Mouse (Mus musculus) R1 (cell line): Measurements from ENCODE around the gene Cd44.
A peak's percentile ranks its signal among the peaks of the same experiment; 100 is the strongest.

ENCODE experiments used
- DNase-seq: peaks from one replicate; pipeline ENCODE4 v3.0.0-alpha.2; 2018; ENCODE audit warnings: low read depth, low spot score

The Cd44 gene

GRCm38 (mm10) chr2:102900875-102901827 is at the start of gene Cd44:
Gene Cd44 (minus strand): TSS chr2:102901665.
- DNase-seq: peak; percentile 11

- no peak for DNase-seq
Observed at GRCm38 (mm10) chr2:102948481-102948857, 47.0 kb upstream of the Cd44 start.

GRCm38 (mm10) chr2:102947846-102948480 is 46.5 kb upstream of the Cd44 start:
- DNase-seq: no peak

DNA sequence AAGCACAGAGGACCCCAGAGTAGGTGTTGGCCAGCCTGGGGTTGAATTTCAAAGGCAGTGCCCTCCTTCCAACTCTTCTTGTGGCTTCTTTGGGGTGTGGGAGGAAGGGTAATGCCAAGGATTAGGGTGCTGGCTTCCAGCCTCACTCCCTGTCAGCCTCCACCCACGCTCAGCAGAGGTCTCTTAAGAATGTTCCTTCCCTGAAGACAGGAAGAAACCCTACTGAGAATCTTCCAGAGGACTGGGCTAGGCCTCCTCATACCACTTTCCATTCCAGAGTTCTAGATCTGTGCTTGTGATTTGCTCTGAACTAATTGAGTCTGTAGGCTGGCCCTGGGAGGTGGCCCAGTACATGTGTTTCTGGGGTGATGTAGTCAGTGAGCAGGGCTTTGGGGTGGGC is 43.6 kb upstream of the Cd44 start:
- DNase-seq: no peak

- DNase-seq: no peak
Observed at GRCm38 (mm10) chr2:102944415-102945012, 43.0 kb upstream of the Cd44 start.

DNA sequence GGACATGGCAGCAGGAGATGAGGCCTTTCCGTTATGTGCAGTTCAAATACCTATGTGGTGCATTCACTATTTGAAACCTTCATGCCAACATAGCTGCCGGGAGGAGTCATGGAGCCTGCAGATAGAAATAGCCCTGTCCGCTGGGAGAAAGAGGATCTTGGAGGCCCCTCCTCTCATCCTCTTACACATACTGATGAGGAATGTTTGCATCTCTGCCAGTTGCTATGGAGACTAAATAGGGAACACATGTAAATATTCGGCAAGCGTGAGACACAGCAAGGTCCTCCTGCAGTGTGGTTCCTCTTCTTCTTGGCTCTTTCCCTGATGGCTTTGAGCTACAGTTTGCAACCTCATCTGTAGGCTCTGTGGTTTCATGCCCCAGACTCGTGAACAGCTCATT is 42.5 kb upstream of the Cd44 start:
- DNase-seq: peak; percentile 35

DNA sequence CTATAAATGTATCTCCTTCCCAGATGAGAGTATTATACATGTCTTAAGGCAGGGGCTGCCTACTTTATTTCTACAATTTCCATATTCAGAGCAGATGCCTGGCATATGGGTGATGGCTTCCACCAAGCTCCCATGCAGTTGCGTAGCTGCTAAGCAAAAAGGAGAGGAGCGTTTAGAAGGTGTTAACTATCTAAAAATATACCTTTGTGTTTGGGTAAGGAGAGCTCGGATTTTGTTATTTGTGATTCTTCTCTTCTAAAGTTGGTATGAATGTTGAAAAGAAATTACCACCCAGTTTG is 41.3 kb upstream of the Cd44 start:
- DNase-seq: no peak

GRCm38 (mm10) chr2:102941937-102942781 is 40.7 kb upstream of the Cd44 start:
- no peak for DNase-seq

- no peak for DNase-seq
Observed at GRCm38 (mm10) chr2:102940813-102941361, 39.4 kb upstream of the Cd44 start.

- no peak for DNase-seq
Observed at GRCm38 (mm10) chr2:102940158-102940557, 38.7 kb upstream of the Cd44 start.

GRCm38 (mm10) chr2:102936886-102937285 is 35.4 kb upstream of the Cd44 start:
- no peak for DNase-seq

- DNase-seq: no peak
Observed at GRCm38 (mm10) chr2:102934834-102935233, 33.4 kb upstream of the Cd44 start.

- DNase-seq: no peak
Observed at GRCm38 (mm10) chr2:102933787-102934186, 32.3 kb upstream of the Cd44 start.

DNA sequence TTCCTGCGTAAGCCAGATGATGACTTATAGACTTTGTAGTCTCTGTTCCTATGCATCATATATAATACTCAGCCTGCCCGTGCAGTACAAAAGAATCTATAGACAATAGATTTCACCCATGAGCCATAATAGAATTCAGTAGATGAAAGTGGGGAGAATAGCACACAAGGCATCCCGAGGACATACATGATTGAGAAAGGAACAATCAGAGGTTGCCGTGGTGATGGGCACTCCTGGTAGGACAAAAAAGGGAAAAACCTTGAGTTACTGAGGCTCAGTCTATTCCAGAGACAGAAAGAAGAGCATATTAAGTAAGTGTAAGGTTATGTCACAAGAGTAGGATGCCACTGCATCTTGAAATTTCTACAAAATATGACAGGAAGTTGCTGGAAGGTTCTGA is 31.7 kb upstream of the Cd44 start:
- DNase-seq: no peak

- no peak for DNase-seq
Observed at GRCm38 (mm10) chr2:102932667-102933066, 31.2 kb upstream of the Cd44 start.

DNA sequence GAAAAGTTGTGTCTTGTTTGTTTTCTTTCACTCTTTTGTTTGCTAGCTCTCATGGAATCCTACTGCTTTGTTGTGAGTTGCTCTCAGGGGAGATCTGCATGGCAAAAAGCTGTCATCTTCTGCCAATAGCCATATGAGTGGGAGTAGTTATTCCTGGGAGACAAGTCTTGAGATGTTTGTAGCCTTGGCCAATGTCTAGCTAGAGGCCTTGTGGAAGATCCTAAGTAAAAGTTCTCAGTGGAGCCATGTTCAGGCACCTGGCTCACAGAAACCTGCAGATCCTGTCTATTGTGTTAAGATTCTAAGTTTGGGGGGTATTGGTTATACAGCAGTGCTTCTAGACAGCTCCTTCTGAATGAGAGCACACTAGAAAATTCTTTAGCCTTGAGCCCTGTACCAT is 26.7 kb upstream of the Cd44 start:
- no peak for DNase-seq

DNA sequence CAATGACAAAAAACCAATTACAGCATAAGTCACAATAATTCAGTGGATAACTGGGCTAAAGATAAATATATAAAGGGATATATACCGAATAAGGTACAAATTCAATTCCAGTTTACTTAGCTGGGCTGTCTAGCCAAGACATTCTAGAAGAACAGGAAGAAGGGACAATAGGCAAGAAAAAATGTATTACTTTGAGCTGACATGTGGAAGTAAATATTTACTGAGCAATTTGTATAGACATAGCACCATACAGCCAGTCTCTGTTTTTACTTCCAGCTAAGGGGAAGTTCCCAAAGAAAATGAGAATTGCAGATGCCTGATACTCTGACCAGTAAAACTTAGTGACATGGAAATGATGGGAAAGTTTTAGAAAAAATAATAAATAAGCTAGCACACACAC is 23.0 kb upstream of the Cd44 start:
- DNase-seq: no peak

DNA sequence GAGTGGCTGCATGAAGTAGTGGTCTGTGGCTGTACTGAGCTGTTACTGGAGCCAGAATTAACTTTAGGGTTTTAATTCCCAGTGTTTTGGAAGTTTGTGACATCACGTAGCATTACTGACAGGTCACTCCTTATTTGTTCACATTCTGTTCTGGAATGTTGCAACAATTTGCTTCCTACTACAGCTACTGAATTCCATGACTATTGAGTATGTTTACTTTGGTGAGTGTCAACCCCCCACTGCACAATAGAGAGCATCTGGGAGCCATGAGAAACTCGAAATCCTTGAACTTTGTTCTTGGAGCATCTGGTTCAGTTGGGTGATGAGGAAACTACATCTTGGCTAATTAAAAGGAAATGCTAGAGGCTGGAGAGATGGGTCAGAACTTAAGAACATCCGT is 22.2 kb upstream of the Cd44 start:
- no peak for DNase-seq

- no peak for DNase-seq
Observed at GRCm38 (mm10) chr2:102922066-102922465, 20.6 kb upstream of the Cd44 start.

GRCm38 (mm10) chr2:102918301-102918700 is 16.8 kb upstream of the Cd44 start:
- no peak for DNase-seq

DNA sequence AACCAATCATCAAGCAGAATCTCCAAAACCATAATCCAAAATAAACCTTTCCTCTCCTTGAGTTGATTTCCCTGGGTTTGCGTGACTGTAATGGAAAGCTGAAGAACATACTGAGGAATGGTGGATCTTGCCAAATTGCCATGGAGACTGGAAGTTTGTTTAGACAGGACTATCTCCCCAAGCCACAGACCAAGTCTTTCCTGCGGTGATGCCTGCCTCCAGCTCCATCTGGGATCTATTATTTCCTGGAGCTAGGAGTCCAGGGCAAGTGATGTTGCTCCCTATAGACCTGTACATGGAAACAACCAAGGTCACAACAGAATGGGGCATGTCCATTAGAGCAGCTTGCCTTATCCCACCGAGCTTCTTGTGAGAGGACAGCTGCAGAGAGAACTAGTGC is 15.1 kb upstream of the Cd44 start:
- DNase-seq: no peak

DNA sequence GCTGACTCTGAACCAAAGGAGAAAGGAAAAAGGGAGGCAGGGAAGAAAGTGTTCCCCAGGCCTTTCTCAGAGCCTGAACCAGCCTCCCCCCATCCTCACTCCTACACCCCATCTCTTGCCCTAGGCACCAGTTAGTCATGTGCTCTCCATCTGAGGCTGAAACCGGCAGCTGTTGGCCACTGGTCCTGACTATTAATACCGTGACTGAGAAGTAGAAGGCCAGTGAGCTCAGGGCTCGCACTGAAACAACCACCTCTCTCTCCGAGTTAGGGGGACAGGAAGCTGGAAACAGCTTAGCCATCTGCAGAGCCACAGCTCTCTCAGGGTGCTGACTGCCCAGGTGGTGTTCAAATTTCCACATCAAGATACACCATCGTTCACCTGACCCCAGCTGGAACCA is 13.2 kb upstream of the Cd44 start:
- no peak for DNase-seq
